Mouse (Mus musculus): ENCODE measurements around the gene Ldb1.

The Ldb1 gene

GRCm38 (mm10) chr19:46044271-46044992 lies 582 bp downstream of the Ldb1 start, which contains the start of gene Pprc1:
TSS of gene Pprc1 (plus strand) at chr19:46044886.
- DNase-seq (ENCODE audit: low spot score): no peak

DNA sequence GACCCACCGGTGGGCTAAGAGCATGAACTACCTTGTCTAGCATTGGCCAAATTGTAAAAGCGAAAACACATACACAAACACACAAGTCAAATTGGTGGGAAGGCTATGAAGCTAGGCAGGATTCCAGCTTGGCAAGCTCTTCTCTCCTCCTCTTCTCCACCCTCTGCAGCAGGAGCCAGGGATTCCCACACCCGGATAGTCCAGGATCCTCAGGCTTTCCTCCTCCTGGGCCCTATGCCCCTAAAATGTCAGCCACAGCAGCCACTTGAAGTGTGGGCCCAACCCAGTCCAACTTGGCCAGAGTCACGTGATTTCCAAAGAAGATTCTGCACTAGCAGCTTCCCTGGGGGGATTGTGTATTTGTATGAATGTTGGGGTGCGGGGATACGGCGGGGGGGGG lies 1.6 kb downstream of the Ldb1 start:
- DNase-seq (ENCODE audit: low spot score): no peak

DNA sequence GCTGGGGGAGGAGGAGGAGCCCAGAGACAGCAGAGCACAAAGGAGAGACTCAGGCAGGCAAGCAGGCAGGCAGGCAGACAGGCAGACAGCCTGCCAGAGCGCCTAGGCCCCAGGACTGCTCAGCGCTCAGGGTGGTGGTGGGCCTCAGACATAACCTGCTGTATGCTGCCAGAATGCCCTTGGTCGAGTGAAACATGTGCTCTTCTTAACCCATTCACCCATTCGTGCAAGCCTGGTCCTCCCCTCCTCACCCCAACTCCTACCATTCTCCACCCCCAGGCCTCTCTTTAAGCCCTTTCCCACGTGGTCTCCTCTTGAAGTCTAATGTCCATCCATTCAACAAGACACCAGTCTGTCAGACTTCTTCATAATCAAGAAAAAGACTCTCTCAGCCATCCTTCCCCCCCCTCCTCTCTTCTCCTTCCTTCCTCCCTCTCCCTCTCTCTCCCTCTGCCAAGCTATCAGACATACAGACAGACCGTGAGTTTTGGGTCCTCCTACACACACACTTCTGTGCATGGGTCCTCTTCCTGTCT lies 2.5 kb downstream of the Ldb1 start:
- DNase-seq (ENCODE audit: low spot score): no peak

GRCm38 (mm10) chr19:46041933-46042475 lies 3.0 kb downstream of the Ldb1 start:
- DNase-seq (ENCODE audit: low spot score): no peak

GRCm38 (mm10) chr19:46041299-46041932 lies 3.6 kb downstream of the Ldb1 start:
- DNase-seq (ENCODE audit: low spot score): no peak

DNA sequence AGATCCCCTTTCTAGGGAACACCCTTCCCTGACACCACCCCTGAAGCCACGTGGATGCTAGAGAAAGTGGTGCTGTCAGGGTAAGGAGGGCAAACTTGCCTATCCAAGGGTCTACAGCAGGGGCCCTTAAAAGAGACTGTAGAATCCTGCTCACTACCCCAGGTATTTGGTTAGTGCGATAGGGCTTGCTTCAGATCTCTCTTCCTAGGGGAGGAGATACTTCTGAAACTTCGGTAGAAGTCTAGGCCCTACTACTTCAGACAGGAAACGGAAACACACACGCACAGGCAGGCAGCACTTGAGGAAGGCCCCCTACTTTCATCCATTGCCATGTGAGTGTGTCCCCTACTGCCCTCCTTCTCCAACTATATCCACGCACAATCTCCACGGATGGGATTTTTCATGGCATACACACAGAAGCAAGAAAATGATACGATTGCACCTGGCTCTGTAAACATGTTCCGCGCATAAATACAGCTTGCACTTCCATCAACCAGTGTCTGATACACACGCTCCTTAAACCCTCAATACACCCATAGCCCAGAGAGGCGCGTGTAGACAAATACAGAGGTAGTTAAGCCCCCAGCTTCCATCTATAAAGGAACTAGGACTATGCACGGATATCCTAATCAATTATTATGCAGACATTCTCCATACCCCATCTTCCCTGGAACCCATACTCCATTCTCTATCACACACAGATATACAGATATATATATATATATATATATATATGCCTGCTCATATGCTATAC lies 4.7 kb downstream of the Ldb1 start:
- DNase-seq (ENCODE audit: low spot score): no peak

- DNase-seq (ENCODE audit: low spot score): peak; percentile 90
These were observed 5.5 kb downstream of the Ldb1 start for GRCm38 (mm10) chr19:46039478-46039877.

- DNase-seq (ENCODE audit: low spot score): no peak
These were observed 6.2 kb downstream of the Ldb1 start for GRCm38 (mm10) chr19:46038851-46039260.

- DNase-seq (ENCODE audit: low spot score): no peak
These were observed 6.8 kb downstream of the Ldb1 start for GRCm38 (mm10) chr19:46037925-46038850.

- peak; percentile 70 for DNase-seq (ENCODE audit: low spot score)
These were observed 7.6 kb downstream of the Ldb1 start for GRCm38 (mm10) chr19:46037243-46037924.

DNA sequence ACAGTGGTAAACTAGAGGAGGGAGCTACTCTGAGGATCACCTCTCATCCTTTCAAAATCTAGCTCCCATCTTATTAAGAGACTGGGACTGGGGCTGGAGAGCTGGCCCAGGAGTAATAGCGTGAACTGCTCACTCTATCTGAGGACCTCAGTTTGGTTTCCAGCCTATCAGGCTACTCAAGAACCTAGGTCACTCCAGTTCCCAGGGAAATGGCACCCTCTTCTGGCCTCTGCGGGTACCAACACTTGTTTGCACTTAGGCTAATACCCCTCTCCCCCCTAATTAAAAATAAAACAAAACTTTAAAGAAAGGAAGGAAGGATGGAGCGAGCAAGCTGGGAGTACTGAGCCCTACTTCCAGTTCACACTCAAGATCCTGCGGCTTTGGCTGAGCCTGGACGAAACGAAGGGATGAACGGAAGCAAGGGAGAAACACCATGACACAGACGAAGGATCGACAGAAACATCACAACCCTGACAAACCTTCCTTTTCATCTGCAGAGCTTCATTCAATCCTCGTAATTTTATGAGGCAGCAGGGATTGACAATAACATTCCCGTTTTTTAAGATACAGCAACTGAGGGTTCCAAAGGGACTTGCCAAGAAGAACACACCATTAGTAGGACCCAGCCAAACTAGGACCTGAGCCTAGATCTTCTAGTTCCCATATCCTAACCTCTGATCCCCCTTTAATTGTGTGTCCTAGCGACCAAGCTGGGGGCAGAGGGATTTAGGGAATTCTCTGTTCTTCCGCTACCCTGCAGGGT lies 8.4 kb downstream of the Ldb1 start:
- DNase-seq (ENCODE audit: low spot score): no peak

- DNase-seq (ENCODE audit: low spot score): no peak
These were observed 9.0 kb downstream of the Ldb1 start for GRCm38 (mm10) chr19:46035971-46036370.

GRCm38 (mm10) chr19:46033911-46034310 lies 11.1 kb downstream of the Ldb1 start:
- no peak for DNase-seq (ENCODE audit: low spot score)

DNA sequence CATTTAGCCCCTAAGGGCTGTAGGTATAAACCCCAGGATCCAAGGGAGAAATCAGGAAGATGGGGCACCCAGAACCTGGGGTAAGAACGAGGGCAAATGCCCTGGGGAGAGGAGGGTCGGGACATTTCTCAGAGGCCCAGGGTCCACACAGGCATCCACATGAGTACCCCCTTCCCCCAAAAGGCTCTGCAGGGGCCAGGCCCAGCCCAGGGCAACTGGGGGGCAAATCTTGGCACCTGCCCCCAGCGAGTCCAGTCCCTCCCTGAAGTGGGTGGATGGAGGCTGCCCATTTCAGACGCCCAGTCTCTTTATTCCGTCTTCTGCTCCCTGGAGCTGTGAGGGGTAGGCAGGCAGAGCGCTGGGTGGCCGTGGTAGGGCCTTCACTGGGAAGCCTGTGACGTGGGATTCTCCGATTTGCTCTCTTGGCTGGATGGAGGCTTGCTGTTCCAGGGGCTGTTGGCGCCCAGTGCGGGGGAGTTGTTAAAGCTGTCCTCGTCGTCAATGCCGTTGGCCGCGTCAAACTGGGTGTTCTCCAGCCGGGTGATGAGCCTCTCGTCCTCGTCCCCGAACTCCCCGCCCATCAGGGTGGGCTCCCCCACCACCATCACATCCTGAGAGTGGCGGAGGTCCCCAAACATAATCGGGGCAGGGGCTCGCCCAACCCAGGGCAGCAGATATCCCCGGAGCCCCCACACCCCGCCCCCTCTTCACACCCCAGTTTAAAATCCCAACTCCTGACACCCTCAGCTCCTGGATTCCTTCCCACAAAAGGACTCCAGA lies 12.1 kb downstream of the Ldb1 start:
- no peak for DNase-seq (ENCODE audit: low spot score)

- no peak for DNase-seq (ENCODE audit: low spot score)
These were observed 13.2 kb downstream of the Ldb1 start for GRCm38 (mm10) chr19:46031689-46032432.

GRCm38 (mm10) chr19:46030196-46030983 lies 14.6 kb downstream of the Ldb1 start:
- DNase-seq (ENCODE audit: low spot score): no peak

GRCm38 (mm10) chr19:46029652-46030051 lies 15.4 kb downstream of the Ldb1 start:
- DNase-seq (ENCODE audit: low spot score): no peak
